In the genomic region with DNA sequence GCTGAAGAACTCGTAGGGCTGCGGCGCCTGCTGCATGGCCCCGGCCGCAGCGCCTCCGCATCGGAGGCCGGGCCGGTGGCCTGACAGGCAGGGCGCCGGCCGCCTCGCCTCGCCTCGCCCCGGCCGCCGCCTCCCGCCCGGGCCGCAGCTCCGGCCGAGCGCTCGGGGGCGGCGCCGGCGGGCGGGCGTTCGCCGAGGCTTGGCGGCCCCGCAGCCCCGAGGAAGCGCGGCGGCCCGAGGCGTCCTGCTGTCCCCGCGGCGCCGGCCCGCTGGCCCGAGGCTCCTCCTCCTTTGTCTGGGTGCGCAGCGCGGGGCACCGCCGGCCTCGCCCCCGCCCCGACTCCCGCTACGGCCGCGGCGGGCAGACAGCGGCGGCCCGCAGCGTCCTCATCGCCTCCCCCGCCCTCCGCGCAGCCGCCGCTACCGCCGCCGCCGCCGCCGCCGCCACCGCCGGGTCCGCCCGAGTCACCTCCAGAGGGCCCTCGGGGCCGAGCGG, we compare ENCODE assay signal across 8 mouse cellular contexts. TPM values are rescaled to one million over a fixed set of nuclear protein-coding genes. Genes with fewer than 3 reads are reported as not detected.
DNase-seq lines count a peak whose midpoint lies in the region; ATAC-seq and TF ChIP-seq lines count a peak whose summit lies in the region.

Sos2 (minus strand) TSS at position 287 of the 496 bp plus-strand sequence.

- peaks cover 28% of the 10 kb centered on the region for H3K79me3 ChIP-seq in C2C12 (ENCODE audit: low read depth)

- ATAC-seq in erythroblast, adult 5-6 weeks (replicated peaks; ENCODE audit: low FRiP score, poor library complexity, severe bottlenecking): peak; percentile 58
- peak; percentile 80 for ATAC-seq in heart, embryonic 11.5 days (replicated peaks; ENCODE audit: insufficient number of reproducible peaks, low FRiP score, low TSS enrichment)
- ATAC-seq in kidney, embryonic 14.5 days (ENCODE audit: low FRiP score, low TSS enrichment): peak; percentile 89
- peak; percentile 80 for ATAC-seq in limb, embryonic 15.5 days (ENCODE audit: insufficient number of reproducible peaks, low FRiP score, low TSS enrichment, low read depth)
- peak; percentile 85 for ATAC-seq in midbrain, embryonic 15.5 days (replicated peaks)

- peak within 1 kb of the TSS; percentile 90 for H3ac ChIP-seq in C2C12 (ENCODE audit: control insufficient read depth, insufficient read length, low read depth)

- no peaks in the 10 kb centered on the region for H3K36me3 ChIP-seq in C2C12 (ENCODE audit: control insufficient read depth, insufficient read depth)
- no peaks in the 10 kb centered on the region for H3K36me3 ChIP-seq in heart, embryonic 11.5 days (ENCODE audit: control insufficient read depth, insufficient read depth, low read length)
- no peaks in the 10 kb centered on the region for H3K36me3 ChIP-seq in kidney, embryonic 14.5 days (ENCODE audit: control insufficient read depth, insufficient read depth, low read length)
- no peaks in the 10 kb centered on the region for H3K36me3 ChIP-seq in limb, embryonic 15.5 days
- H3K36me3 ChIP-seq in midbrain, embryonic 15.5 days (replicated peaks): no peaks in the 10 kb centered on the region
- H3K36me3 ChIP-seq in splenic B cell, adult 2 months (ENCODE audit: control insufficient read depth, insufficient read depth, low read length, poor library complexity, severe bottlenecking): no peaks in the 10 kb centered on the region

- under 1% methylated on average over 40 of the region's 85 CpGs for WGBS in heart, embryonic 11.5 days (ENCODE audit: insufficient replicate concordance)
- 0% methylated on average over 34 of the region's 85 CpGs for WGBS in kidney, embryonic 14.5 days
- under 1% methylated on average over 40 of the region's 85 CpGs for WGBS in limb, embryonic 15.5 days
- WGBS in midbrain, embryonic 15.5 days: 0% methylated on average over 35 of the region's 85 CpGs

- H3K27me3 ChIP-seq in C2C12 (ENCODE audit: control insufficient read depth, insufficient read depth, insufficient read length): no peaks in the 10 kb centered on the region
- no peaks in the 10 kb centered on the region for H3K27me3 ChIP-seq in heart, embryonic 11.5 days (ENCODE audit: control insufficient read depth, insufficient read depth, low read length)
- H3K27me3 ChIP-seq in kidney, embryonic 14.5 days (ENCODE audit: control insufficient read depth, insufficient read depth, low read length): no peaks in the 10 kb centered on the region
- H3K27me3 ChIP-seq in limb, embryonic 15.5 days: no peaks in the 10 kb centered on the region
- H3K27me3 ChIP-seq in midbrain, embryonic 15.5 days (replicated peaks): no peaks in the 10 kb centered on the region
- no peaks in the 10 kb centered on the region for H3K27me3 ChIP-seq in splenic B cell, adult 2 months (ENCODE audit: control insufficient read depth, insufficient read depth, low read length, poor library complexity, severe bottlenecking)

- no peaks in the 10 kb centered on the region for H3K9me3 ChIP-seq in heart, embryonic 11.5 days (replicated peaks; ENCODE audit: control insufficient read depth, low read length)
- no peaks in the 10 kb centered on the region for H3K9me3 ChIP-seq in kidney, embryonic 14.5 days (ENCODE audit: control insufficient read depth, low read length)
- no peaks in the 10 kb centered on the region for H3K9me3 ChIP-seq in limb, embryonic 15.5 days
- H3K9me3 ChIP-seq in midbrain, embryonic 15.5 days: no peaks in the 10 kb centered on the region

- TF ChIP-seq CTCF in C2C12 (IDR thresholded peaks at IDR 0.05; ENCODE audit: control insufficient read depth, insufficient read depth, insufficient read length): no peak

- H3K4me2 ChIP-seq in heart, embryonic 11.5 days: peak within 1 kb of the TSS; percentile 85
- peak within 1 kb of the TSS; percentile 64 for H3K4me2 ChIP-seq in kidney, embryonic 14.5 days (replicated peaks; ENCODE audit: low read depth, low read length)
- peak within 1 kb of the TSS; percentile 67 for H3K4me2 ChIP-seq in limb, embryonic 15.5 days
- H3K4me2 ChIP-seq in midbrain, embryonic 15.5 days: peak within 1 kb of the TSS; percentile 67

- H3K4me1 ChIP-seq in heart, embryonic 11.5 days (ENCODE audit: control insufficient read depth, insufficient read depth, low read length): peaks cover 5% of the 10 kb centered on the region; the same call in 1 of the 2 replicates
- H3K4me1 ChIP-seq in kidney, embryonic 14.5 days (ENCODE audit: control insufficient read depth, insufficient read depth, low read length): peaks cover 7% of the 10 kb centered on the region
- H3K4me1 ChIP-seq in limb, embryonic 15.5 days: peaks cover 20% of the 10 kb centered on the region
- H3K4me1 ChIP-seq in midbrain, embryonic 15.5 days: peaks cover 18% of the 10 kb centered on the region

- peak within 1 kb of the TSS; percentile 63 for H3K4me3 ChIP-seq in C2C12 (ENCODE audit: insufficient read depth, poor library complexity, severe bottlenecking)
- H3K4me3 ChIP-seq in heart, embryonic 11.5 days (ENCODE audit: low read depth, low read length): peak within 1 kb of the TSS; percentile 90
- peak within 1 kb of the TSS; percentile 92 for H3K4me3 ChIP-seq in kidney, embryonic 14.5 days (ENCODE audit: low read length)
- peak within 1 kb of the TSS; percentile 66 for H3K4me3 ChIP-seq in limb, embryonic 15.5 days
- H3K4me3 ChIP-seq in midbrain, embryonic 15.5 days: peak within 1 kb of the TSS; percentile 97

- H3K27ac ChIP-seq in heart, embryonic 11.5 days (ENCODE audit: low read depth, low read length): peak within 1 kb of the TSS; percentile 97
- H3K27ac ChIP-seq in kidney, embryonic 14.5 days (ENCODE audit: low read depth, low read length): peak within 1 kb of the TSS; percentile 97
- H3K27ac ChIP-seq in limb, embryonic 15.5 days: peak within 1 kb of the TSS; percentile 97
- H3K27ac ChIP-seq in midbrain, embryonic 15.5 days: peak within 1 kb of the TSS; percentile 96

- peaks cover 48% of the 10 kb centered on the region for H3K79me2 ChIP-seq in C2C12 (ENCODE audit: control insufficient read depth, insufficient read depth)

- peak within 1 kb of the TSS; percentile 98 for H3K9ac ChIP-seq in heart, embryonic 11.5 days (ENCODE audit: low read depth, low read length)
- H3K9ac ChIP-seq in kidney, embryonic 14.5 days (ENCODE audit: low read depth, low read length): peak within 1 kb of the TSS; percentile 95
- H3K9ac ChIP-seq in limb, embryonic 15.5 days: peak within 1 kb of the TSS; percentile 98
- peak within 1 kb of the TSS; percentile 95 for H3K9ac ChIP-seq in midbrain, embryonic 15.5 days

- peak; percentile 83 for DNase-seq in adrenal gland, postnatal 14 days
- peak; percentile 57 for DNase-seq in splenic B cell, adult 2 months (ENCODE audit: low read depth, low spot score)

TF ChIP-seq in C2C12, 6 proteins besides CTCF, POLR2A, EP300 and RAD21:
- TF ChIP-seq USF1 (IDR thresholded peaks at IDR 0.05; ENCODE audit: low read depth) (no peak), CEBPB (IDR thresholded peaks at IDR 0.05; ENCODE audit: low read depth) (no peak), MAX (IDR thresholded peaks at IDR 0.05) (no peak), MYOD1 (IDR thresholded peaks at IDR 0.05; ENCODE audit: control insufficient read depth, insufficient read length, low read depth) (no peak), FOSL1 (IDR thresholded peaks at IDR 0.05; ENCODE audit: insufficient read depth, low read length, poor library complexity, severe bottlenecking) (no peak), MYOG (IDR thresholded peaks at IDR 0.05; ENCODE audit: control insufficient read depth, extremely low read depth, insufficient read length) (no peak)

RNA-seq across cellular contexts. Expression of gene Sos2, which starts in this region (rescaled TPM):
- 3.0 TPM for polyA plus RNA-seq in C2C12 (2012; fragmentation: generic; extraction: Trizol)
- total RNA-seq in adrenal gland, postnatal 14 days (2021): 35.8 and 36.9 TPM in 2 replicates
- total RNA-seq in erythroblast, adult 5-6 weeks (2015; ENCODE audit: low replicate concordance): 20.7 and 31.3 TPM in 2 replicates
- 13.5 and 14.3 TPM in 2 replicates for total RNA-seq in erythroblast, adult 5-6 weeks (2017; ENCODE audit: low replicate concordance)
- 7.9 and 9.1 TPM in 2 replicates for polyA plus RNA-seq in heart, embryonic 11.5 days (2014; fragmentation: Nextera tagmentation; extraction: Ambion mirVana)
- 12.0 and 12.9 TPM in 2 replicates for polyA plus RNA-seq in kidney, embryonic 14.5 days (2014; fragmentation: Nextera tagmentation; extraction: Ambion mirVana)
- polyA plus RNA-seq in limb, embryonic 15.5 days (2015; fragmentation: Nextera tagmentation; extraction: Ambion mirVana): 8.3 and 10.1 TPM in 2 replicates
- 13.0 and 13.2 TPM in 2 replicates for polyA plus RNA-seq in midbrain, embryonic 15.5 days (2015; fragmentation: Nextera tagmentation; extraction: Ambion mirVana)

Comparison
In these comparisons a context has a peak if more than half of its experiments do, and no peak if none do; other contexts are left out.
1. Peak in every context shown above with its lines: DNase-seq, ATAC-seq, H3K4me3 ChIP-seq and H3K27ac ChIP-seq.